Comparison of ENCODE assay signal across 7 mouse cellular contexts in genomic region chr5:4193247-4193628, GRCm38 (mm10). TPM values are rescaled to one million over a fixed set of nuclear protein-coding genes. Genes with fewer than 3 reads are reported as not detected.
DNase-seq lines count a peak whose midpoint lies in the region; ATAC-seq and TF ChIP-seq lines count a peak whose summit lies in the region.

No protein-coding gene starts in this region.

- H3K36me3 ChIP-seq in lung, embryonic 15.5 days, result no peaks in the 10 kb centered on the region
- no peaks in the 10 kb centered on the region for H3K36me3 ChIP-seq in forebrain, embryonic 11.5 days (ENCODE audit: control insufficient read depth, insufficient read depth, low read length)
- H3K36me3 ChIP-seq in limb, embryonic 14.5 days (ENCODE audit: control insufficient read depth, insufficient read depth, low read length), result no peaks in the 10 kb centered on the region
- H3K36me3 ChIP-seq in stomach, embryonic 15.5 days, result no peaks in the 10 kb centered on the region

- H3K9me3 ChIP-seq in lung, embryonic 15.5 days, result no peaks in the 10 kb centered on the region
- H3K9me3 ChIP-seq in forebrain, embryonic 11.5 days (ENCODE audit: control insufficient read depth, low read length), result no peaks in the 10 kb centered on the region
- H3K9me3 ChIP-seq in limb, embryonic 14.5 days (ENCODE audit: control insufficient read depth, low read length), result 0 out of 2 replicates have a peak, but pooled peaks cover 7% of the 10 kb centered on the region
- no peaks in the 10 kb centered on the region for H3K9me3 ChIP-seq in stomach, embryonic 15.5 days

- no peak overlapping the region for H3K27ac ChIP-seq in lung, embryonic 15.5 days
- no peak overlapping the region for H3K27ac ChIP-seq in forebrain, embryonic 11.5 days (ENCODE audit: low read depth, low read length)
- H3K27ac ChIP-seq in limb, embryonic 14.5 days (replicated peaks; ENCODE audit: low read depth, low read length), result no peak overlapping the region
- no peak overlapping the region for H3K27ac ChIP-seq in stomach, embryonic 15.5 days

- no peak for TF ChIP-seq POLR2A in limb, embryonic 14.5 days (IDR thresholded peaks at IDR 0.05; ENCODE audit: borderline replicate concordance, extremely low read depth, insufficient read depth, insufficient read length)

- H3K4me3 ChIP-seq in lung, embryonic 15.5 days, result peak overlapping the region; percentile 47
- H3K4me3 ChIP-seq in forebrain, embryonic 11.5 days (ENCODE audit: low read depth, low read length), result peak overlapping the region; percentile 37
- peak overlapping the region; percentile 37 for H3K4me3 ChIP-seq in limb, embryonic 14.5 days (replicated peaks; ENCODE audit: low read length)
- peak overlapping the region; percentile 42; the same call in 1 of the 2 replicates for H3K4me3 ChIP-seq in stomach, embryonic 15.5 days (replicated peaks)

- H3K27me3 ChIP-seq in lung, embryonic 15.5 days, result no peaks in the 10 kb centered on the region
- H3K27me3 ChIP-seq in forebrain, embryonic 11.5 days (ENCODE audit: control insufficient read depth, insufficient read depth, low read length), result no peaks in the 10 kb centered on the region
- H3K27me3 ChIP-seq in limb, embryonic 14.5 days (ENCODE audit: control insufficient read depth, insufficient read depth, low read length), result no peaks in the 10 kb centered on the region
- no peaks in the 10 kb centered on the region for H3K27me3 ChIP-seq in stomach, embryonic 15.5 days (replicated peaks)

- peaks cover 11% of the 10 kb centered on the region for H3K4me1 ChIP-seq in lung, embryonic 15.5 days
- H3K4me1 ChIP-seq in forebrain, embryonic 11.5 days (replicated peaks; ENCODE audit: control insufficient read depth, insufficient read depth, low read length), result no peaks in the 10 kb centered on the region
- H3K4me1 ChIP-seq in limb, embryonic 14.5 days (ENCODE audit: control insufficient read depth, insufficient read depth, low read length), result peaks cover 7% of the 10 kb centered on the region
- no peaks in the 10 kb centered on the region for H3K4me1 ChIP-seq in stomach, embryonic 15.5 days

- peak overlapping the region; percentile 76 for H3K4me2 ChIP-seq in lung, embryonic 15.5 days
- peak overlapping the region; percentile 41 for H3K4me2 ChIP-seq in forebrain, embryonic 11.5 days (ENCODE audit: low read depth, low read length, severe bottlenecking)
- H3K4me2 ChIP-seq in limb, embryonic 14.5 days (replicated peaks; ENCODE audit: low read depth, low read length, severe bottlenecking), result peak overlapping the region; percentile 70
- peak overlapping the region; percentile 61 for H3K4me2 ChIP-seq in stomach, embryonic 15.5 days

- no peak for DNase-seq in lung, adult 18-20 months
- no peak for DNase-seq in forebrain, embryonic 11.5 days (ENCODE audit: low spot score)
- DNase-seq in limb, embryonic 14.5 days (ENCODE audit: low spot score), result no peak
- DNase-seq in left cerebral cortex, adult 8-10 months (ENCODE audit: low spot score in 2 of 2), result no peak
- no peak for DNase-seq in embryo, embryonic 9.5 days (ENCODE audit: extremely low spot score)

- no peak for ATAC-seq in lung, embryonic 15.5 days (ENCODE audit: borderline replicate concordance, extremely low read depth, low FRiP score, low TSS enrichment)
- no peak for ATAC-seq in forebrain, embryonic 11.5 days (replicated peaks; ENCODE audit: low FRiP score)
- no peak for ATAC-seq in limb, embryonic 14.5 days (ENCODE audit: low FRiP score, low read depth)
- ATAC-seq in stomach, embryonic 15.5 days (ENCODE audit: insufficient read depth, low FRiP score, low read depth), result no peak

- H3K9ac ChIP-seq in lung, embryonic 15.5 days, result no peak overlapping the region
- no peak overlapping the region for H3K9ac ChIP-seq in forebrain, embryonic 11.5 days (ENCODE audit: low read length)
- no peak overlapping the region for H3K9ac ChIP-seq in limb, embryonic 14.5 days (ENCODE audit: low read depth, low read length, severe bottlenecking)
- H3K9ac ChIP-seq in stomach, embryonic 15.5 days, result no peak overlapping the region

- 65% methylated on average over 5 of the region's 5 CpGs for whole genome bisulfite sequencing in lung, embryonic 15.5 days
- 86% methylated on average over 5 of the region's 5 CpGs for WGBS in forebrain, embryonic 11.5 days
- WGBS in limb, embryonic 14.5 days, result 92% methylated on average over 5 of the region's 5 CpGs
- 58% methylated on average over 5 of the region's 5 CpGs for WGBS in stomach, embryonic 15.5 days

RNA-seq across cellular contexts. Expression of gene Mterf1b, which starts 1.1 kb away (rescaled TPM):
- polyA plus RNA-seq in lung, embryonic 15.5 days (2015; fragmentation: Nextera tagmentation; extraction: Ambion mirVana), result 2.9 and 3.3 TPM in 2 replicates
- 3.8 and 4.8 TPM in 2 replicates for polyA plus RNA-seq in forebrain, embryonic 11.5 days (2014; fragmentation: Nextera tagmentation; extraction: Ambion mirVana)
- polyA plus RNA-seq in limb, embryonic 14.5 days (2012; rRNA removed), result 2.6 and 3.7 TPM in 2 replicates
- polyA plus RNA-seq in limb, embryonic 14.5 days (2014; fragmentation: Nextera tagmentation; extraction: Ambion mirVana), result 2.5 and 2.8 TPM in 2 replicates
- 2.9 and 4.1 TPM in 2 replicates for polyA plus RNA-seq in stomach, embryonic 15.5 days (2015; fragmentation: Nextera tagmentation; extraction: Ambion mirVana)
- total RNA-seq in left cerebral cortex, adult 8-10 months (2022), result 1 to 10 TPM; 4.8 to 6.3 (median 5.8) TPM
